Mouse (Mus musculus) small intestine, adult 2 months (tissue): ENCODE measurements around the gene Lpgat1.

Source experiments
- CTCF ChIP-seq: fragments of 200-500 bp; IDR thresholded peaks from 2 replicates; pipeline ENCODE4 v1.5.1; 2012; ENCODE audit warnings: low read depth, mild to moderate bottlenecking, control low read depth, inconsistent platforms, low read length, moderate library complexity, mixed read lengths; ENCODE audit not compliant: insufficient replicate concordance, insufficient read length; ENCODE audit errors: extremely low read depth
- POLR2A ChIP-seq: fragments of 200-500 bp; IDR thresholded peaks from 2 replicates; pipeline ENCODE4 v1.6.1; 2012; ENCODE audit warnings: low read depth, mild to moderate bottlenecking, control low read depth, inconsistent platforms, low read length, moderate library complexity

GRCm38 (mm10) chr1:191774106-191774505 lies 56.5 kb downstream of the Lpgat1 start:
- TF ChIP-seq POLR2A (no peak), CTCF (no peak)
